Mouse (Mus musculus): ENCODE results near the gene Ttc16.
A peak's percentile ranks its signal among the peaks of the same experiment; 100 is the strongest.

Gene Ttc16

GRCm38 (mm10) chr2:32779714-32780113 lies 4.3 kb upstream of the Ttc16 start:
- DNase-seq (ENCODE audit: low spot score) = no peak

GRCm38 (mm10) chr2:32779131-32779530 lies 3.7 kb upstream of the Ttc16 start:
- peak; percentile 54 for DNase-seq (ENCODE audit: low spot score)

- no peak for DNase-seq (ENCODE audit: low spot score)
Observed at GRCm38 (mm10) chr2:32778081-32778480, 2.6 kb upstream of the Ttc16 start.

GRCm38 (mm10) chr2:32776192-32776591 lies 759 bp upstream of the Ttc16 start:
- no peak for DNase-seq (ENCODE audit: low spot score)

- no peak for DNase-seq (ENCODE audit: low spot score)
Observed at GRCm38 (mm10) chr2:32772626-32773279, 2.7 kb downstream of the Ttc16 start.

- DNase-seq (ENCODE audit: low spot score) = no peak
Observed at GRCm38 (mm10) chr2:32771886-32772285, 3.5 kb downstream of the Ttc16 start.

- DNase-seq (ENCODE audit: low spot score) = no peak
Observed at GRCm38 (mm10) chr2:32769327-32770085, 5.9 kb downstream of the Ttc16 start.

GRCm38 (mm10) chr2:32768661-32769285 lies 6.7 kb downstream of the Ttc16 start:
- DNase-seq (ENCODE audit: low spot score) = no peak

- DNase-seq (ENCODE audit: low spot score) = no peak
Observed at GRCm38 (mm10) chr2:32767241-32767640, 8.2 kb downstream of the Ttc16 start.

- DNase-seq (ENCODE audit: low spot score) = no peak
Observed at GRCm38 (mm10) chr2:32763353-32763752, 12.1 kb downstream of the Ttc16 start.

- no peak for DNase-seq (ENCODE audit: low spot score)
Observed at GRCm38 (mm10) chr2:32761859-32762258, 13.6 kb downstream of the Ttc16 start.

- no peak for DNase-seq (ENCODE audit: low spot score)
Observed at GRCm38 (mm10) chr2:32761361-32761760, 14.1 kb downstream of the Ttc16 start.

GRCm38 (mm10) chr2:32759001-32759400 lies 16.4 kb downstream of the Ttc16 start:
- DNase-seq (ENCODE audit: low spot score) = no peak

- DNase-seq (ENCODE audit: low spot score) = no peak
Observed at GRCm38 (mm10) chr2:32758503-32758902, 16.9 kb downstream of the Ttc16 start.

- peak; percentile 95 for DNase-seq (ENCODE audit: low spot score)
Observed at GRCm38 (mm10) chr2:32757056-32757845, 18.2 kb downstream of the Ttc16 start, which contains the start of gene Tor2a. Gene Tor2a, plus strand, starts transcription at chr2:32757234.

- no peak for DNase-seq (ENCODE audit: low spot score)
Observed at GRCm38 (mm10) chr2:32756674-32757055, 18.8 kb downstream of the Ttc16 start.

- no peak for DNase-seq (ENCODE audit: low spot score)
Observed at GRCm38 (mm10) chr2:32752181-32752580, 23.3 kb downstream of the Ttc16 start.

- DNase-seq (ENCODE audit: low spot score) = no peak
Observed at GRCm38 (mm10) chr2:32751665-32752033, 23.8 kb downstream of the Ttc16 start.

GRCm38 (mm10) chr2:32750887-32751664 lies 24.4 kb downstream of the Ttc16 start:
- peak; percentile 51 for DNase-seq (ENCODE audit: low spot score)

- no peak for DNase-seq (ENCODE audit: low spot score)
Observed at GRCm38 (mm10) chr2:32750199-32750598, 25.2 kb downstream of the Ttc16 start.

GRCm38 (mm10) chr2:32749082-32749481 lies 26.4 kb downstream of the Ttc16 start:
- DNase-seq (ENCODE audit: low spot score) = no peak
